Mouse (Mus musculus): ENCODE results near the gene Smyd1. TPM values are rescaled to one million over a fixed set of nuclear protein-coding genes. Genes with fewer than 3 reads are reported as not detected.

Gene Smyd1
- polyA plus RNA-seq, 1 experiment from 2014 or later: 9.6 TPM

GRCm38 (mm10) chr6:71322491-71322921, 473 bp upstream of the Smyd1 start, which contains the start of gene Cd8b1:
Cd8b1 (plus strand) TSS chr6:71322788.
- Histone ChIP-seq H3K27me3 (no peaks in the 10 kb centered on the region), H3K27ac (no peak within 1 kb of the TSS), H3K4me1 (no peaks in the 10 kb centered on the region), H3K9ac (no peak within 1 kb of the TSS), H3K36me3 (no peaks in the 10 kb centered on the region), H3K4me3 (no peak within 1 kb of the TSS), H3K4me2 (no peak within 1 kb of the TSS), H3K9me3 (no peaks in the 10 kb centered on the region)
- 89% methylated on average over 7 of the region's 7 CpGs for WGBS
- no peak for ATAC-seq (ENCODE audit: insufficient number of reproducible peaks, low FRiP score, low TSS enrichment, low read depth)

- Histone ChIP-seq H3K27ac (no peak overlapping the region), H3K4me3 (no peak overlapping the region), H3K9ac (no peak overlapping the region), H3K4me1 (no peaks in the 10 kb centered on the region), H3K9me3 (no peaks in the 10 kb centered on the region), H3K27me3 (no peaks in the 10 kb centered on the region), H3K4me2 (no peak overlapping the region), H3K36me3 (no peaks in the 10 kb centered on the region)
- WGBS: 85% methylated on average over 8 of the region's 8 CpGs
- no peak for ATAC-seq (ENCODE audit: insufficient number of reproducible peaks, low FRiP score, low TSS enrichment, low read depth)
Observed at GRCm38 (mm10) chr6:71307486-71307885, 14.5 kb downstream of the Smyd1 start.

- H3K4me1 ChIP-seq: no peaks in the 10 kb centered on the region
- H3K4me3 ChIP-seq: no peak overlapping the region
- WGBS: 52% methylated on average over 6 of the region's 6 CpGs
- no peaks in the 10 kb centered on the region for H3K36me3 ChIP-seq
- H3K27ac ChIP-seq: no peak overlapping the region
- H3K9me3 ChIP-seq: no peaks in the 10 kb centered on the region
- H3K9ac ChIP-seq: no peak overlapping the region
- no peak for ATAC-seq (ENCODE audit: insufficient number of reproducible peaks, low FRiP score, low TSS enrichment, low read depth)
- H3K4me2 ChIP-seq: no peak overlapping the region
- no peaks in the 10 kb centered on the region for H3K27me3 ChIP-seq
Observed at GRCm38 (mm10) chr6:71302097-71302731, 19.8 kb downstream of the Smyd1 start.

GRCm38 (mm10) chr6:71298751-71299150, 23.3 kb downstream of the Smyd1 start:
- Histone ChIP-seq H3K27me3 (no peaks in the 10 kb centered on the region), H3K4me1 (no peaks in the 10 kb centered on the region), H3K9ac (no peak overlapping the region), H3K27ac (no peak overlapping the region), H3K9me3 (no peaks in the 10 kb centered on the region), H3K36me3 (no peaks in the 10 kb centered on the region), H3K4me2 (no peak overlapping the region), H3K4me3 (no peak overlapping the region)
- WGBS: 41% methylated on average over 3 of the region's 3 CpGs
- no peak for ATAC-seq (ENCODE audit: insufficient number of reproducible peaks, low FRiP score, low TSS enrichment, low read depth)

- 71% methylated on average over 2 of the region's 2 CpGs for WGBS
- Histone ChIP-seq H3K9ac (no peak overlapping the region), H3K27ac (no peak overlapping the region)
Observed at GRCm38 (mm10) chr6:71298051-71298450, 24.0 kb downstream of the Smyd1 start.

GRCm38 (mm10) chr6:71295303-71295702, 26.7 kb downstream of the Smyd1 start:
- no peaks in the 10 kb centered on the region for H3K4me1 ChIP-seq
- ATAC-seq (ENCODE audit: insufficient number of reproducible peaks, low FRiP score, low TSS enrichment, low read depth): no peak
- H3K9ac ChIP-seq: no peak overlapping the region
- H3K9me3 ChIP-seq: no peaks in the 10 kb centered on the region
- H3K27me3 ChIP-seq: no peaks in the 10 kb centered on the region
- H3K36me3 ChIP-seq: no peaks in the 10 kb centered on the region
- no peak overlapping the region for H3K4me3 ChIP-seq
- 78% methylated on average over 6 of the region's 6 CpGs for WGBS
- H3K27ac ChIP-seq: no peak overlapping the region
- H3K4me2 ChIP-seq: no peak overlapping the region

More at GRCm38 (mm10) chr6:71298051-71298450, 24.0 kb downstream of the Smyd1 start:
- Histone ChIP-seq H3K4me2 (no peak overlapping the region), H3K4me1 (no peaks in the 10 kb centered on the region), H3K27me3 (no peaks in the 10 kb centered on the region), H3K4me3 (no peak overlapping the region), H3K9me3 (no peaks in the 10 kb centered on the region), H3K36me3 (no peaks in the 10 kb centered on the region)
- ATAC-seq (ENCODE audit: insufficient number of reproducible peaks, low FRiP score, low TSS enrichment, low read depth): no peak

- WGBS: 92% methylated on average over 14 of the region's 14 CpGs
- Histone ChIP-seq H3K9me3 (no peaks in the 10 kb centered on the region), H3K4me1 (no peaks in the 10 kb centered on the region), H3K4me2 (no peak overlapping the region), H3K36me3 (no peaks in the 10 kb centered on the region), H3K27me3 (no peaks in the 10 kb centered on the region), H3K27ac (no peak overlapping the region), H3K4me3 (no peak overlapping the region), H3K9ac (no peak overlapping the region)
- no peak for ATAC-seq (ENCODE audit: insufficient number of reproducible peaks, low FRiP score, low TSS enrichment, low read depth)
Observed at GRCm38 (mm10) chr6:71293509-71293908, 28.5 kb downstream of the Smyd1 start.

- Histone ChIP-seq H3K27me3 (no peaks in the 10 kb centered on the region), H3K9me3 (no peaks in the 10 kb centered on the region), H3K4me1 (no peaks in the 10 kb centered on the region), H3K27ac (no peak overlapping the region), H3K4me2 (no peak overlapping the region), H3K4me3 (no peak overlapping the region), H3K36me3 (peaks cover 5% of the 10 kb centered on the region), H3K9ac (no peak overlapping the region)
- WGBS: 71% methylated on average over 1 of the region's 1 CpGs
- ATAC-seq (ENCODE audit: insufficient number of reproducible peaks, low FRiP score, low TSS enrichment, low read depth): no peak
Observed at GRCm38 (mm10) chr6:71279418-71279817, 42.6 kb downstream of the Smyd1 start.

GRCm38 (mm10) chr6:71274621-71275020, 47.4 kb downstream of the Smyd1 start:
- H3K4me2 ChIP-seq: no peak overlapping the region
- peaks cover 12% of the 10 kb centered on the region for H3K4me1 ChIP-seq
- H3K9ac ChIP-seq: no peak overlapping the region
- no peaks in the 10 kb centered on the region for H3K9me3 ChIP-seq
- no peak for ATAC-seq (ENCODE audit: insufficient number of reproducible peaks, low FRiP score, low TSS enrichment, low read depth)
- H3K4me3 ChIP-seq: no peak overlapping the region
- WGBS: 82% methylated on average over 1 of the region's 1 CpGs
- no peaks in the 10 kb centered on the region for H3K27me3 ChIP-seq
- no peak overlapping the region for H3K27ac ChIP-seq
- no peaks in the 10 kb centered on the region for H3K36me3 ChIP-seq

GRCm38 (mm10) chr6:71273715-71274114, 48.3 kb downstream of the Smyd1 start:
- no peak overlapping the region for H3K4me3 ChIP-seq
- no peak for ATAC-seq (ENCODE audit: insufficient number of reproducible peaks, low FRiP score, low TSS enrichment, low read depth)
- 95% methylated on average over 1 of the region's 1 CpGs for WGBS
- no peak overlapping the region for H3K9ac ChIP-seq
- no peaks in the 10 kb centered on the region for H3K9me3 ChIP-seq
- H3K27ac ChIP-seq: no peak overlapping the region
- H3K4me2 ChIP-seq: no peak overlapping the region
- H3K36me3 ChIP-seq: no peaks in the 10 kb centered on the region
- no peaks in the 10 kb centered on the region for H3K27me3 ChIP-seq
- H3K4me1 ChIP-seq: peaks cover 12% of the 10 kb centered on the region

GRCm38 (mm10) chr6:71272316-71272741, 49.7 kb downstream of the Smyd1 start:
- peak overlapping the region; percentile 51 for H3K4me2 ChIP-seq
- peak overlapping the region; percentile 98 for H3K9ac ChIP-seq
- peaks cover 12% of the 10 kb centered on the region for H3K4me1 ChIP-seq
- no peaks in the 10 kb centered on the region for H3K9me3 ChIP-seq
- H3K36me3 ChIP-seq: no peaks in the 10 kb centered on the region
- no peaks in the 10 kb centered on the region; the same call in 1 of the 2 replicates for H3K27me3 ChIP-seq
- under 1% methylated on average over 11 of the region's 11 CpGs for WGBS
- no peak for ATAC-seq (ENCODE audit: insufficient number of reproducible peaks, low FRiP score, low TSS enrichment, low read depth)
- peak overlapping the region; percentile 98 for H3K27ac ChIP-seq
- peak overlapping the region; percentile 83 for H3K4me3 ChIP-seq

GRCm38 (mm10) chr6:71271389-71272315, 50.4 kb downstream of the Smyd1 start, which contains the start of gene Krcc1:
Krcc1 (plus strand) TSS chr6:71271677.
- under 1% methylated on average over 54 of the region's 84 CpGs for WGBS
- peak within 1 kb of the TSS; percentile 98 for H3K9ac ChIP-seq
- H3K27me3 ChIP-seq: no peaks in the 10 kb centered on the region; the same call in 1 of the 2 replicates
- no peaks in the 10 kb centered on the region for H3K36me3 ChIP-seq
- peak within 1 kb of the TSS; percentile 83 for H3K4me3 ChIP-seq
- H3K9me3 ChIP-seq: no peaks in the 10 kb centered on the region
- ATAC-seq (ENCODE audit: insufficient number of reproducible peaks, low FRiP score, low TSS enrichment, low read depth): peak; percentile 93
- H3K27ac ChIP-seq: peak within 1 kb of the TSS; percentile 98
- H3K4me2 ChIP-seq: peak within 1 kb of the TSS; percentile 72
- H3K4me1 ChIP-seq: peaks cover 12% of the 10 kb centered on the region

All from limb, embryonic 15.5 days (tissue).